Mouse (Mus musculus): ENCODE measurements around the gene 6330409D20Rik. TPM values are rescaled to one million over a fixed set of nuclear protein-coding genes. Genes with fewer than 3 reads are reported as not detected.
A peak's percentile ranks its signal among the peaks of the same experiment; 100 is the strongest.

Gene 6330409D20Rik
- polyA plus RNA-seq, 1 experiment from 2014 or later = 2.1 TPM

- Histone ChIP-seq H3K4me3 (replicated peaks) (no peak overlapping the region), H3K4me2 (no peak overlapping the region), H3K36me3 (replicated peaks) (peaks cover 71% of the 10 kb centered on the region), H3K9me3 (no peaks in the 10 kb centered on the region), H3K9ac (no peak overlapping the region), H3K27ac (no peak overlapping the region), H3K4me1 (no peaks in the 10 kb centered on the region), H3K27me3 (no peaks in the 10 kb centered on the region)
- 95% methylated on average over 7 of the region's 7 CpGs for WGBS
- no peak for ATAC-seq (ENCODE audit: low FRiP score)
Observed at GRCm38 (mm10) chr2:32705018-32705417, 35.8 kb downstream of the 6330409D20Rik start.

GRCm38 (mm10) chr2:32704021-32704421 lies 36.8 kb downstream of the 6330409D20Rik start, which contains the start of gene Fpgs:
Gene Fpgs (minus strand): TSS chr2:32704145.
- H3K9me3 ChIP-seq = no peaks in the 10 kb centered on the region
- WGBS = 75% methylated on average over 2 of the region's 2 CpGs
- no peak within 1 kb of the TSS for H3K4me2 ChIP-seq
- H3K4me3 ChIP-seq (replicated peaks) = no peak within 1 kb of the TSS
- no peak within 1 kb of the TSS for H3K9ac ChIP-seq
- ATAC-seq (ENCODE audit: low FRiP score) = no peak
- no peak within 1 kb of the TSS for H3K27ac ChIP-seq
- no peaks in the 10 kb centered on the region for H3K27me3 ChIP-seq
- H3K36me3 ChIP-seq (replicated peaks) = peaks cover 61% of the 10 kb centered on the region
- no peaks in the 10 kb centered on the region for H3K4me1 ChIP-seq

GRCm38 (mm10) chr2:32703046-32703445 lies 37.8 kb downstream of the 6330409D20Rik start:
- Histone ChIP-seq H3K4me1 (no peaks in the 10 kb centered on the region), H3K27me3 (no peaks in the 10 kb centered on the region), H3K9ac (no peak overlapping the region), H3K4me2 (no peak overlapping the region), H3K27ac (no peak overlapping the region), H3K9me3 (no peaks in the 10 kb centered on the region), H3K36me3 (replicated peaks) (peaks cover 51% of the 10 kb centered on the region), H3K4me3 (replicated peaks) (no peak overlapping the region)
- no peak for ATAC-seq (ENCODE audit: low FRiP score)
- WGBS = 94% methylated on average over 8 of the region's 8 CpGs

- no peak overlapping the region for H3K4me3 ChIP-seq (replicated peaks)
- peaks cover 32% of the 10 kb centered on the region for H3K36me3 ChIP-seq (replicated peaks)
- H3K27ac ChIP-seq = no peak overlapping the region
- H3K9me3 ChIP-seq = no peaks in the 10 kb centered on the region
- H3K4me2 ChIP-seq = no peak overlapping the region
- H3K27me3 ChIP-seq = no peaks in the 10 kb centered on the region
- no peak overlapping the region for H3K9ac ChIP-seq
- 89% methylated on average over 14 of the region's 14 CpGs for WGBS
- H3K4me1 ChIP-seq = no peaks in the 10 kb centered on the region
- ATAC-seq (ENCODE audit: low FRiP score) = no peak
Observed at GRCm38 (mm10) chr2:32700966-32701743, 39.7 kb downstream of the 6330409D20Rik start.

- Histone ChIP-seq H3K9ac (no peak overlapping the region), H3K4me2 (no peak overlapping the region), H3K27me3 (no peaks in the 10 kb centered on the region), H3K27ac (no peak overlapping the region), H3K36me3 (replicated peaks) (peaks cover 17% of the 10 kb centered on the region), H3K4me3 (replicated peaks) (no peak overlapping the region), H3K4me1 (no peaks in the 10 kb centered on the region), H3K9me3 (no peaks in the 10 kb centered on the region)
- ATAC-seq (ENCODE audit: low FRiP score) = no peak
- WGBS = 80% methylated on average over 6 of the region's 6 CpGs
Observed at GRCm38 (mm10) chr2:32699680-32700079, 41.1 kb downstream of the 6330409D20Rik start.

- H3K27me3 ChIP-seq = no peaks in the 10 kb centered on the region
- no peaks in the 10 kb centered on the region for H3K36me3 ChIP-seq (replicated peaks)
- 88% methylated on average over 12 of the region's 12 CpGs for WGBS
- H3K4me1 ChIP-seq = peaks cover 14% of the 10 kb centered on the region
- peak overlapping the region; percentile 86 for H3K4me2 ChIP-seq
- H3K4me3 ChIP-seq (replicated peaks) = peak overlapping the region; percentile 72
- no peak for ATAC-seq (ENCODE audit: low FRiP score)
- no peak overlapping the region for H3K9ac ChIP-seq
- no peaks in the 10 kb centered on the region for H3K9me3 ChIP-seq
- H3K27ac ChIP-seq = no peak overlapping the region
Observed at GRCm38 (mm10) chr2:32694691-32695090, 46.1 kb downstream of the 6330409D20Rik start.

- Histone ChIP-seq H3K9me3 (no peaks in the 10 kb centered on the region), H3K4me3 (replicated peaks) (peak overlapping the region; percentile 72), H3K36me3 (replicated peaks) (no peaks in the 10 kb centered on the region), H3K27ac (peak overlapping the region; percentile 79), H3K4me2 (peak overlapping the region; percentile 86), H3K9ac (peak overlapping the region; percentile 85), H3K4me1 (peaks cover 14% of the 10 kb centered on the region), H3K27me3 (no peaks in the 10 kb centered on the region)
- peak; percentile 98 for ATAC-seq (ENCODE audit: low FRiP score)
- under 1% methylated on average over 51 of the region's 51 CpGs for WGBS
Observed at GRCm38 (mm10) chr2:32693823-32694411, 46.9 kb downstream of the 6330409D20Rik start.

- Histone ChIP-seq H3K27me3 (no peaks in the 10 kb centered on the region), H3K9me3 (no peaks in the 10 kb centered on the region), H3K27ac (no peak overlapping the region), H3K4me1 (peaks cover 14% of the 10 kb centered on the region), H3K4me3 (replicated peaks) (peak overlapping the region; percentile 72), H3K36me3 (replicated peaks) (no peaks in the 10 kb centered on the region), H3K4me2 (peak overlapping the region; percentile 86), H3K9ac (peak overlapping the region; percentile 85)
- ATAC-seq (ENCODE audit: low FRiP score) = no peak
- WGBS = 26% methylated on average over 7 of the region's 7 CpGs
Observed at GRCm38 (mm10) chr2:32693282-32693681, 47.5 kb downstream of the 6330409D20Rik start.

- H3K36me3 ChIP-seq (replicated peaks) = peaks cover 4% of the 10 kb centered on the region
- no peak overlapping the region for H3K27ac ChIP-seq
- ATAC-seq (ENCODE audit: low FRiP score) = no peak
- 0 out of 2 replicates have a peak overlapping the region, but pooled peaks have one; percentile 86 for H3K4me2 ChIP-seq
- H3K9ac ChIP-seq = no peak overlapping the region; the same call in 1 of the 2 replicates
- 92% methylated on average over 14 of the region's 14 CpGs for WGBS
- H3K9me3 ChIP-seq = no peaks in the 10 kb centered on the region
- H3K27me3 ChIP-seq = no peaks in the 10 kb centered on the region
- no peak overlapping the region for H3K4me3 ChIP-seq (replicated peaks)
- H3K4me1 ChIP-seq = peaks cover 14% of the 10 kb centered on the region
Observed at GRCm38 (mm10) chr2:32692496-32692895, 48.3 kb downstream of the 6330409D20Rik start.

GRCm38 (mm10) chr2:32691041-32691440 lies 49.8 kb downstream of the 6330409D20Rik start:
- 90% methylated on average over 11 of the region's 11 CpGs for WGBS

GRCm38 (mm10) chr2:32689420-32689819 lies 51.4 kb downstream of the 6330409D20Rik start:
- Histone ChIP-seq H3K27me3 (no peaks in the 10 kb centered on the region), H3K27ac (no peak overlapping the region), H3K36me3 (replicated peaks) (peaks cover 34% of the 10 kb centered on the region), H3K4me3 (replicated peaks) (no peak overlapping the region), H3K4me1 (peaks cover 14% of the 10 kb centered on the region), H3K9ac (no peak overlapping the region), H3K4me2 (no peak overlapping the region), H3K9me3 (no peaks in the 10 kb centered on the region)
- ATAC-seq (ENCODE audit: low FRiP score) = no peak
- 28% methylated on average over 5 of the region's 5 CpGs for WGBS

More at GRCm38 (mm10) chr2:32691041-32691440, 49.8 kb downstream of the 6330409D20Rik start:
- H3K27ac ChIP-seq = no peak overlapping the region
- peaks cover 18% of the 10 kb centered on the region for H3K36me3 ChIP-seq (replicated peaks)
- peaks cover 14% of the 10 kb centered on the region for H3K4me1 ChIP-seq
- H3K9me3 ChIP-seq = no peaks in the 10 kb centered on the region
- H3K4me2 ChIP-seq = no peak overlapping the region
- no peak overlapping the region for H3K4me3 ChIP-seq (replicated peaks)
- H3K27me3 ChIP-seq = no peaks in the 10 kb centered on the region
- H3K9ac ChIP-seq = no peak overlapping the region
- no peak for ATAC-seq (ENCODE audit: low FRiP score)

GRCm38 (mm10) chr2:32687562-32687961 lies 53.3 kb downstream of the 6330409D20Rik start:
- no peak for ATAC-seq (ENCODE audit: low FRiP score)
- no peaks in the 10 kb centered on the region for H3K27me3 ChIP-seq
- peaks cover 3% of the 10 kb centered on the region for H3K4me1 ChIP-seq
- no peak overlapping the region for H3K27ac ChIP-seq
- H3K4me3 ChIP-seq (replicated peaks) = no peak overlapping the region
- peaks cover 53% of the 10 kb centered on the region for H3K36me3 ChIP-seq (replicated peaks)
- no peaks in the 10 kb centered on the region for H3K9me3 ChIP-seq
- H3K9ac ChIP-seq = no peak overlapping the region
- 94% methylated on average over 8 of the region's 8 CpGs for WGBS
- no peak overlapping the region for H3K4me2 ChIP-seq
